Mouse (Mus musculus): ENCODE data around the gene Mep1a.
"Not testable (repeated sequence)": the region's sequence is repeated elsewhere in the genome, so short reads cannot be mapped to it uniquely, and the experiment has no call there.

Gene Mep1a

GRCm38 (mm10) chr17:43502592-43502991 lies at the start of gene Mep1a:
Gene Mep1a, minus strand, starts transcription at chr17:43502812.
- DNase-seq (ENCODE audit: low read depth, low spot score) = no peak

GRCm38 (mm10) chr17:43551122-43551630 lies 48.6 kb upstream of the Mep1a start:
- DNase-seq (ENCODE audit: low read depth, low spot score) = no peak

- no peak for DNase-seq (ENCODE audit: low read depth, low spot score)
These were observed 41.4 kb upstream of the Mep1a start for GRCm38 (mm10) chr17:43544040-43544439.

- DNase-seq (ENCODE audit: low read depth, low spot score) = no peak
These were observed 40.9 kb upstream of the Mep1a start, which contains the start of gene Ankrd66 for GRCm38 (mm10) chr17:43543539-43543938. Gene Ankrd66, minus strand, starts transcription at chr17:43543639.

- peak; percentile 12 for DNase-seq (ENCODE audit: low read depth, low spot score)
These were observed 36.2 kb upstream of the Mep1a start for GRCm38 (mm10) chr17:43538767-43539166.

- not testable (repeated sequence) for DNase-seq (ENCODE audit: low read depth, low spot score)
These were observed 34.2 kb upstream of the Mep1a start for GRCm38 (mm10) chr17:43536841-43537240.

- DNase-seq (ENCODE audit: low read depth, low spot score) = peak; percentile 39
These were observed 32.0 kb upstream of the Mep1a start for GRCm38 (mm10) chr17:43534362-43535222.

- no peak for DNase-seq (ENCODE audit: low read depth, low spot score)
These were observed 28.6 kb upstream of the Mep1a start for GRCm38 (mm10) chr17:43531192-43531591.

- DNase-seq (ENCODE audit: low read depth, low spot score) = no peak
These were observed 27.9 kb upstream of the Mep1a start for GRCm38 (mm10) chr17:43530507-43530906.

- DNase-seq (ENCODE audit: low read depth, low spot score) = no peak
These were observed 17.6 kb upstream of the Mep1a start for GRCm38 (mm10) chr17:43520166-43520565.

- DNase-seq (ENCODE audit: low read depth, low spot score) = peak; percentile 64
These were observed 16.2 kb upstream of the Mep1a start for GRCm38 (mm10) chr17:43518644-43519409.

- DNase-seq (ENCODE audit: low read depth, low spot score) = no peak
These were observed 8.2 kb upstream of the Mep1a start for GRCm38 (mm10) chr17:43510782-43511181.

GRCm38 (mm10) chr17:43504594-43504934 lies 2.0 kb upstream of the Mep1a start:
- no peak for DNase-seq (ENCODE audit: low read depth, low spot score)

- DNase-seq (ENCODE audit: low read depth, low spot score) = no peak
These were observed 1.4 kb upstream of the Mep1a start for GRCm38 (mm10) chr17:43503861-43504593.

GRCm38 (mm10) chr17:43501631-43502030 lies 981 bp downstream of the Mep1a start:
- DNase-seq (ENCODE audit: low read depth, low spot score) = no peak

- DNase-seq (ENCODE audit: low read depth, low spot score) = no peak
These were observed 1.4 kb downstream of the Mep1a start for GRCm38 (mm10) chr17:43501223-43501622.

GRCm38 (mm10) chr17:43500513-43500912 lies 2.1 kb downstream of the Mep1a start:
- DNase-seq (ENCODE audit: low read depth, low spot score) = no peak

GRCm38 (mm10) chr17:43497521-43497920 lies 5.1 kb downstream of the Mep1a start:
- no peak for DNase-seq (ENCODE audit: low read depth, low spot score)

- DNase-seq (ENCODE audit: low read depth, low spot score) = no peak
These were observed 7.1 kb downstream of the Mep1a start for GRCm38 (mm10) chr17:43495502-43495901.

GRCm38 (mm10) chr17:43490371-43490770 lies 12.2 kb downstream of the Mep1a start:
- not testable (repeated sequence) for DNase-seq (ENCODE audit: low read depth, low spot score)

GRCm38 (mm10) chr17:43488439-43489151 lies 14.0 kb downstream of the Mep1a start:
- DNase-seq (ENCODE audit: low read depth, low spot score) = no peak
